Mouse (Mus musculus): ENCODE results near the gene Cyp46a1.

Cyp46a1 gene

DNA sequence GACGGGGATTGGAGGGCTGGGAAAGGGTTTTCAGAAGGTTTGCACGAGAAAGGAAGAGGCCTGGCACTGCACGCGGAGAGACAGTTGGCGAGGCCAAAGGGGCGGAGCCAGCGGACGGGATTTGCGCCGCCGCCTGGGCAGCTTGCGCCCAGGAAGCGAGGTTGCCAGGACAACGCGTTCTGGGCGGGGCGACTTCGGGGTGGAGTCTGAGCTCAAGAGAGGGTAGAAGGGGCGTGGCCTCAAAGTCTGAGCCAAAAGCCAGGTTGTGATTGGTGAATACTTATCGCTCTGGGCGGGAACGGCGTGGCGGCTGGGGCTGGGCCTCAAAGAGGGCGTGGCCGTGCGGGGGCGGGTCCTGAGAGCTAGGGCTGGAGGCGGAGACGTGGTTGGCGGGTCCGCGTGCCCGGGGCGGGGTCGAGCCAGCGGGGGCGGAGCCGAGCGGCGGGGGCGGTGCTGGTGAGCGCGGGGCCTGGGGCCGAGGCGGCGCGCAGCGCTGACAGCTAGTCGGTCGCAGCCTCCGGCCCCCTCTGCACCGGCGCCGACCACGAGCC, at the start of gene Cyp46a1:
TSS of gene Cyp46a1 (plus strand) at position 487 of the 551 bp plus-strand sequence.
- no peak for DNase-seq (ENCODE audit: extremely low read depth, low read depth)

GRCm38 (mm10) chr12:108284455-108285224, 49.5 kb upstream of the Cyp46a1 start:
- no peak for DNase-seq (ENCODE audit: extremely low read depth, low read depth)

DNA sequence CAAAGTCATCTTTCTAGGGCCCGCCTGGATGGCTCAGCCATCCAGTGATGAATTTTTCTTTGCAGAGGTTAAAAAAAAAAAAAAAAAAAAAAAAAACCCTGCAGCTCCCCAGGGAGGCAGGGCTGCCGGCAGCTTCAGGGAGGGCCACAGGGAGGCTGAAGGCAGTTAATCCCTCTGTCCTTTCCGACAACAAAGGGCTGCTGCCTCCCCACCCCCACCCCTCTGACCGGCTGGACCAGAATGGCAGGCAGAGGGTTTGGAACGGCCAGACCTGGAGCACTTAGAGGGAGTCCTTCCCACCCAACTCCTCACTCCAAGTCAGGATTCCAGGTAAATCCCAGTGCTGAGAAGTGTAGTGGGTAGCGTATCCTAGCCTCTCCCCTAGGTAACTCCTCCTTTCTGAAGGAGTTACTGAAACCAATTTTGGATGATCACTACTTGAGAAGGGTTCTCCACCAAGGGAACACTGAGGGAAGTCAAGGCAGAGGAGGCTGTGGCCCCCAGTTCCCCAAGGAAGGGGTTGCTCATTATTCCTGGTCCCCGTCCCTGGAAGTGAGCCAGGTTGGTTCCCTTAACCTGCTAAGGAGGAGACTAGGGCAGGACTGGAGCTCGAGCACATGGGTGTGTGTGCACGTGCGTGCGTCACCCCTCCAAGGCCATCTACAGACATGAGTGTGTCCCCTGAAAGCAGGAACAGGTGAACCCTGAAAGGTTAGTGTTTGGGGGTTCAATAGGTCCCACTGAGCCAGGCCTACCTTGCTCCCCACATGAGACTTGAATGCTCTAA, 48.8 kb upstream of the Cyp46a1 start:
- DNase-seq (ENCODE audit: extremely low read depth, low read depth), result no peak

DNA sequence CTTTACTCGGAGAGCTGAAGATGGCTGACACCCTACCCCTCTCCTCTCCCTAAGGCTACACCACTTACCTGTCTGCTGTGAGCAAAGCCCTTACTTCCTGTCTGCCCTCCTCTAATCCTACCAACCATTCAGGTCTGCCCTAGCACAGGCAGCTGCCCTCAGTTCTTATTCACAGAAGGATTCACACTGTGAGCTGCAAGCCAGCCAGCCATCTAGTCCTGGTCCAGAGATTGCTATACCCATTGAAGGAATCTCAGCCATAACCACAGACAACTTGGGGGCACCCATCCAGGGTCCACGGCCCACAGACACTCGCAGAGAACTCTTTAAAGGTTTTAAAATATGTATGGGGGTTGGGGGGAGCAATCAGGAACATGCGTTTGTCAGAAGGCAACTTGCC, 47.8 kb upstream of the Cyp46a1 start:
- no peak for DNase-seq (ENCODE audit: extremely low read depth, low read depth)

GRCm38 (mm10) chr12:108287011-108287410, 47.2 kb upstream of the Cyp46a1 start:
- DNase-seq (ENCODE audit: extremely low read depth, low read depth), result no peak

DNA sequence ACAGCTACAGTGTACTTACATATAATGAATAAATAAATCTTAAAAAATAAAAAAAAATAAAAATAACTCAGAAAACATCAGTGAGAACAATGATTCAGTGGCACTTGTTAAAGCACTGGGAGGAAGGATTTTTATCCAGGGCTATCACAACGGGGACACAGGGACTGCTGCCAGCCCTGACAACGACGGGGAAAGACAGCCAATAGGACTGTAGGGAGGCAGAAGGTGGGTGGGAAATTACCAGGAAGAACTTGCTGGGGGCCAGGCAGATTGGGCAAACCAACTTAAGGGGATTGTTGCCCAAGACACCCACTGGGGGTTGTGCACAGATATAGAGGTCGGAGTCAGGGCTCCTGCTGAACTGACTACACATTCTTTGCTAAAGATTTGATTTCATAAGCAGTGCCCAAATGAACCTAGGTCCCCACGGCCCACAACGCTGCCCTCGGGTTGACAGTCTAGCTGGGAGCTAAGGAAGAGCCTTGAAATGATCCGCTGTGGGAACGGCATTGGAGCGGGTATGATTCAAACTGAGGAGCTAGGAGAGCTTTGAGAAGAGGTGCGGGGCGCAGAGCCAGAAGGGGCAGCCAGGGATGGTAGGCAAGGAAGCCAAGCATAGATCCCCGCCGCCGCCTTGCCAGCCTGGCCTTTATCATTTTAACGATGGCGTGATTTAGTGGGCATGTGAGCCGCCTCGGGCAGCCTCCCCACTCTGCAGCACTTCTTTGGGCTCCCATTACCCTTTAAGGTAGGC, 45.9 kb upstream of the Cyp46a1 start:
- DNase-seq (ENCODE audit: extremely low read depth, low read depth), result no peak

DNA sequence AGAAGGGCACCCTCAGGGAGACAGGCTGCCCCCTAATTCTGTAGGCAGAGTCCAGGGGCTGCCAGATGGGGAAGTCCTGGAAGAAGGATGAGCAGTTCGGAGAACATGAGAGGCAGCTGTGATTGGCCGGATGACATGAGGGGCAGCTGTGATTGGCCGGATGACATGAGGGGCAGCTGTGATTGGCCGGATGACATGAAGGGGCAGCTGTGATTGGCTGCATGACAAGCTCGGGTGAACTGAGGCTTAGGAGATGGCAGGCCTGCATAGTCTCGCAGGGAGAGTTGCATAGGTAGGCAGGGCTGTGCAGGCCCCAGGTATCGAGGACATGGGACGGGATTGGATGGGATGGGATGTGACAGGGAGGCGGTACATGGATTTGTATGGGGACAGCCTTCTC, 41.8 kb upstream of the Cyp46a1 start:
- DNase-seq (ENCODE audit: extremely low read depth, low read depth), result peak; percentile 31

DNA sequence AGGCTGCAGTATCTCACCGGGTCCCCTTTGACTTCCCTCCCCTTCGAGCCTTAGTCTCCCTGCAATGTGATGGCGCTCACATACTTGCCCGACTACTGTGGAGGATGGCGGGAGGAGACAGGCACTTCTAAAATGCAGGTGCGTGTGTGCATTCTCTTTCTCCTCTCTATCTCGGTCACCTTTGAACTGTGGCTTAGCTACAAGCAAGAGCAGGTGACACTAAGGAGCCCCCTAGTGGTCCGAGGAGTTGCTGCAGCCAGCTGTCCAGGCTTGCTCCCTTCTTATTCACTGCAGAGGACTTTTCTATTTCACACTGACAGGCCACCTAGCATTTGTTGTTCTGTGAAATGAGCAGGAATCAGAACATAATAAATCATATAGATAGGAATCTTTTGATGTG, 41.2 kb upstream of the Cyp46a1 start:
- DNase-seq (ENCODE audit: extremely low read depth, low read depth), result peak; percentile 30

GRCm38 (mm10) chr12:108294620-108295019, 39.6 kb upstream of the Cyp46a1 start:
- DNase-seq (ENCODE audit: extremely low read depth, low read depth), result no peak

GRCm38 (mm10) chr12:108297033-108297432, 37.1 kb upstream of the Cyp46a1 start:
- DNase-seq (ENCODE audit: extremely low read depth, low read depth), result no peak

DNA sequence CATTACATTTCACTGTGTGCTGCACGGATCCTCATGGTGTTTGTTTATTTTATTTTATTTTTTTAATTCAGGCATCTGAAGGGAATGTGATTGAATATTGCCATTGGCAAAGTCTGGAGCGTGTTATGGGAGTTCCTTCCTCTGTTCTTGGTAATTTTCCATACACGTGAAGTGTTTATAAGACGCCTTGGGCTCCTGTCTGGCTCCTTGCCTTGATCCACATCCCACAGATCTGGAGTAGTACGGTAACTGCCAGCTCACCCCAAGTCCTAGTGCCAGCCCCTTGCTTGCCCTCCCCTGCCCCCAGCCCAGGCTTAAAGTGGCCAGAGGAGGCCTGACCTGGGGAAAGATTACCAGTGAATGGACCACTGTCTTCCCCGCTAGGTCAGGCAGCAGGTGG, 33.2 kb upstream of the Cyp46a1 start:
- no peak for DNase-seq (ENCODE audit: extremely low read depth, low read depth)

GRCm38 (mm10) chr12:108303778-108304365, 30.3 kb upstream of the Cyp46a1 start:
- DNase-seq (ENCODE audit: extremely low read depth, low read depth), result no peak

GRCm38 (mm10) chr12:108305172-108305571, 29.0 kb upstream of the Cyp46a1 start:
- no peak for DNase-seq (ENCODE audit: extremely low read depth, low read depth)

- no peak for DNase-seq (ENCODE audit: extremely low read depth, low read depth)
Observed at GRCm38 (mm10) chr12:108305812-108306794, 28.1 kb upstream of the Cyp46a1 start, which contains the start of gene Hhipl1. Gene Hhipl1, plus strand, starts transcription at chr12:108306270.

DNA sequence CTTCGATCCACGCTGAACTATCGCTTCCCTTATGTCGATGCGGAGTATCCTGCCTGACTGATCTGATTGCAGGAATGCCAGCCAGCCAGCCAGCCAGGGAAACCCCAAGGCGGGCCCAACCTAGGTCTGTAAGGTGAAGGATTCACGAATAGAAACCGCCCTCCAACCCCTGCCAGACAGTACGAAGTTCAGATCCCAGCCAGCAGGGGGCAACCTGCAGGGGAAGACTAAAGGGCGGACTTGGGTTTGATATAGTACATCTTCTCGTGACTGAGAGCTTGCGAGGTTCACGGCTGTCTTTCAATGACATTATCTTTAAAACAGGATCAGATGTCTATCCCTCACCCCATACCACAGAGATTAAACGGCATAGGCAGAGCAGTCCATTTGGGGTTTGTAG, 26.6 kb upstream of the Cyp46a1 start:
- no peak for DNase-seq (ENCODE audit: extremely low read depth, low read depth)

- no peak for DNase-seq (ENCODE audit: extremely low read depth, low read depth)
Observed at GRCm38 (mm10) chr12:108308363-108308856, 25.8 kb upstream of the Cyp46a1 start.

DNA sequence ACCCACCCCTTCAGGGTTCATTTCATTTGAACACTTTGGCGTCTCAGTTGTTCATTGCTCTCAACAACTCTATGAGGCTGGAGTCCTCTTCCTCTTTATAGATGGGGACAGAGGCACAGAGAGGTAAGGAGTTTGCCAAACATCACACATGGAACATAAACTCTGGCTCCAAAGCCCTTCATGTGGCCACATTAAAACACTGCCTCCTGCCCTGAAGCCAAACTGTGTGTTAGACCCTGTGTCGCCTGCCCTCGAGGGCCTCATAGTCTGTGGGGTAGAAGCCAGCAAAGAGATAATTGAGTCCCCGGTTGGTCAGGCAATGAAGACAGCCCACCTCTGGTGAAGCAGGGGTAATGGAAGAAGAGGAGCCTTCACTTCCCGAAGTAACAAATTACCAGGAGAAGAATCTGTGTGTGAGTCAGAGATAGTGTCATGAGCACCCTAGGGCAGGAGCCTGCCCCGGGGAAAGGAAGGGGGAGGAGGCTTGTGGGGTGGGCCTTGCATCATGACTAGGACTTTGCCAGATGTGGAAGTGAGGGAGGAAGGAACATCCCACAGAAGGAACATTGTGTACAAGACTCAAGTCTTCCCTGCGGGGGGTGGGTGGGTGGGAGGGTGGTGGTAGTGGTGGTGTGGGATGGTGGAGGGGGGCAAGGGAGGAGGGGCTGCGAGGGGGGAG, 24.9 kb upstream of the Cyp46a1 start:
- no peak for DNase-seq (ENCODE audit: extremely low read depth, low read depth)

GRCm38 (mm10) chr12:108310041-108310440, 24.1 kb upstream of the Cyp46a1 start:
- DNase-seq (ENCODE audit: extremely low read depth, low read depth), result no peak

DNA sequence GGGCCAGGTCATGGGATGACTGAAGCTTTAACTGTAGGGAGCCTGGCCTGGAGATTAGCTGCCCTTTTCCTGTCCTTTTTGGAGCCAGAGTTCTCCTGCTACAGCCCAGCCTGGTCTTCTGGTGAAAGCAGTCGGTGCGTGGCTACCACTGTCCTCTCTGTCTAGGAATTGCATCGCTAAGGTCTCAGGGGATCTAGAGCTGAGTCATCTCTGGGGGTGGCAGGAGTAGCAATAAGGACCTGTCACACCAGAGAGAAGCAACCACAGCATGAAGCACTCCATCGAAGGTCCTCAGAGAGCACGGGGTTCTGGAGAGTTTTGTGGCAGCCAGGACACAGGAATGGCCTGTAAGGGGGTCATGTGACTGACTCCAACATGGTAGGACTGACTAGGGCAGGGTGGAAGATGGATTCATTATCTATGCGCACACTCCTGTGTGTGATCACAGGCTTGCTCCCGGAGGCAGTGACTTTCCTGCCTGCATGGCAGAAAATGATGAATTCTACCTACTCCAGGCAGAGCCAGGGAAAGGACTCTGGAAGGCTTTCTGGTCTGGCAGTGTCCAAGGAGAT, 23.6 kb upstream of the Cyp46a1 start:
- no peak for DNase-seq (ENCODE audit: extremely low read depth, low read depth)
